Mouse (Mus musculus): ENCODE measurements around the gene Slc37a1. TPM values are rescaled to one million over a fixed set of nuclear protein-coding genes. Genes with fewer than 3 reads are reported as not detected.

The Slc37a1 gene
- polyA plus RNA-seq, 1 experiment from 2014 or later, result 3.3 TPM

DNA sequence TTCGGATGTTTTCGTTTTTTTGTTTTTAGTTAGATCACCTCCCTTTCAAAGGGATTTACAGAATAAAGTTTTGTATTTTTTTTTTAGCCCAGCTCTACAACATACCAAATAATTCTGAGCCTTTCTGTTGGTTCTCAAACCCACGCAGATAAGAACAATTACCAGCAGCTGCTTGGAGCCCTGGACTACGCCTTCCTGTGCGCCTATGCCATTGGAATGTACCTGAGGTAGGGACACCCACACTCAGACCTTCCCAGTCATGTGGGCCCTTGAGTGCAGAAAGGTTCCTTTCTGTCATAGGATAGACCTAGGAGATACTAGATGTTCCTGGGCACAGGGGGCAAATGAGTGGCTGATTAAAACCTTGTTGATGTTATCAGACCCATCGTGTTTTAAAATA, 29.4 kb downstream of the Slc37a1 start:
- no peak for ATAC-seq (ENCODE audit: low FRiP score, low TSS enrichment)
- Histone ChIP-seq H3K9ac (ENCODE audit: low read depth, low read length) (no peak overlapping the region), H3K9me3 (ENCODE audit: control insufficient read depth, low read length) (no peaks in the 10 kb centered on the region), H3K27me3 (ENCODE audit: control insufficient read depth, insufficient read depth, low read length) (no peaks in the 10 kb centered on the region), H3K4me2 (replicated peaks; ENCODE audit: low read depth, low read length) (no peak overlapping the region), H3K4me1 (ENCODE audit: control insufficient read depth, insufficient read depth, low read length) (peaks cover 3% of the 10 kb centered on the region; the same call in 1 of the 2 replicates), H3K36me3 (ENCODE audit: control insufficient read depth, insufficient read depth, low read length) (no peaks in the 10 kb centered on the region), H3K27ac (ENCODE audit: low read depth, low read length) (no peak overlapping the region), H3K4me3 (ENCODE audit: low read length) (no peak overlapping the region)
- WGBS, result 78% methylated on average over 6 of the region's 6 CpGs

DNA sequence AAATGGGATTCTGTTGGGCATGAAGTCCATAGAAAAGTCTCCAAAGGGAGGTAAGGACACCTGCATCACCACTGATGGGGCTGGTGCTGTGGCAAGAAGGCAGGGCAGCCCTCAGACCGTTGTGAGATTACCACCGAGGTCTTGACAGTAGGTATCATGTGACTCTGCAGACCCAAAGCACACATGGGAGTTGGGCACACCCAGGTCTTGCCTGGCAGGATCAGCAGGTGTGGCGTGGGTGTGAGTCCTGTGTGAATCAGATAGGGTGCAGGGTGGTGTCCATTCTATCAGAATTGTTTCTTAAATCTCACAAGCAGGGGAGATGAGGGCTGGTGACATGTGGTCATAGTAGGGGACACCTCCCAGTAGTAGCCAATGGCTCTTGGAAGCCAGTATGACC, 30.4 kb downstream of the Slc37a1 start:
- Histone ChIP-seq H3K27me3 (ENCODE audit: control insufficient read depth, insufficient read depth, low read length) (no peaks in the 10 kb centered on the region), H3K9ac (ENCODE audit: low read depth, low read length) (no peak overlapping the region), H3K4me1 (ENCODE audit: control insufficient read depth, insufficient read depth, low read length) (peaks cover 3% of the 10 kb centered on the region; the same call in 1 of the 2 replicates), H3K4me3 (ENCODE audit: low read length) (no peak overlapping the region), H3K36me3 (ENCODE audit: control insufficient read depth, insufficient read depth, low read length) (no peaks in the 10 kb centered on the region), H3K9me3 (ENCODE audit: control insufficient read depth, low read length) (no peaks in the 10 kb centered on the region), H3K27ac (ENCODE audit: low read depth, low read length) (no peak overlapping the region), H3K4me2 (replicated peaks; ENCODE audit: low read depth, low read length) (no peak overlapping the region)
- ATAC-seq (ENCODE audit: low FRiP score, low TSS enrichment), result no peak
- 87% methylated on average over 3 of the region's 3 CpGs for WGBS

DNA sequence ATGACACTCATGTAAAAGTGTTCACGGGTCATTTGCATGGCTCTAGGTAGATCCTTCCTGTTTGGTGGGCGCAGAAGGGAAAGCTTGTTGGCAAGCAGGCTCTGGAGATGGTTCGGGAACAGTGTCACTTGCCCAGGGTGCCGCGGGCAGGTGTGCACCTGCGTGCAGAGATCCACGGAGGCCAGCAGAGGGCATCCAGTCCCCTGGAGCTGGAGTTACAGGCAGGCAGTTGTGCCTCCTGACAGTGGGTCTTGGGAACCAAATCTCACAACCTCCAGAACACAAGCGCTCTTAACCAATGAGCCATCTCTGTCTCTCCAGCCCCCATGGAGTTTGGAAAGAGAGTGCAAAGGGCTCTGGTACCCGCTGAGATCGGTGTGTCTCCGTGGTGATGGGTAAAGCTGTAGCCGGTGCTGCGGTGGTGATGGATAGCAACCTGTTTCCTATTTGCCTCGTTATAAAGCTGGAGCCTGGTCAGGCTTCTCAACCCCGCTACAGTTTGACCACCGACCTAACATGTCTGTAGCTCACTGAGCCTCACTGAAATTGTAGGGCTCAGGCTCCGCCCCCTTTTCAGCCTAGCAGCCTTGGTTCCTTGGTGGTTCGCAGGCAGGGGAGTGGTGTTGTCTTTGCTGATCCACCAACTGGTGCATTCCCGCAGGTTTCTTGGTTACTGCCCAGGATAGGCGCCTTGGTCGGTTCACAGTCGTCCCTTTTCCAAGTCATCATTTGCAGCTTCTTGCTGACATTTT, 31.1 kb downstream of the Slc37a1 start:
- no peak for ATAC-seq (ENCODE audit: low FRiP score, low TSS enrichment)
- Histone ChIP-seq H3K4me3 (ENCODE audit: low read length) (no peak overlapping the region), H3K4me1 (ENCODE audit: control insufficient read depth, insufficient read depth, low read length) (peaks cover 3% of the 10 kb centered on the region; the same call in 1 of the 2 replicates), H3K27ac (ENCODE audit: low read depth, low read length) (no peak overlapping the region), H3K27me3 (ENCODE audit: control insufficient read depth, insufficient read depth, low read length) (no peaks in the 10 kb centered on the region), H3K9ac (ENCODE audit: low read depth, low read length) (no peak overlapping the region), H3K36me3 (ENCODE audit: control insufficient read depth, insufficient read depth, low read length) (no peaks in the 10 kb centered on the region), H3K4me2 (replicated peaks; ENCODE audit: low read depth, low read length) (no peak overlapping the region), H3K9me3 (ENCODE audit: control insufficient read depth, low read length) (no peaks in the 10 kb centered on the region)
- WGBS, result 44% methylated on average over 22 of the region's 22 CpGs

DNA sequence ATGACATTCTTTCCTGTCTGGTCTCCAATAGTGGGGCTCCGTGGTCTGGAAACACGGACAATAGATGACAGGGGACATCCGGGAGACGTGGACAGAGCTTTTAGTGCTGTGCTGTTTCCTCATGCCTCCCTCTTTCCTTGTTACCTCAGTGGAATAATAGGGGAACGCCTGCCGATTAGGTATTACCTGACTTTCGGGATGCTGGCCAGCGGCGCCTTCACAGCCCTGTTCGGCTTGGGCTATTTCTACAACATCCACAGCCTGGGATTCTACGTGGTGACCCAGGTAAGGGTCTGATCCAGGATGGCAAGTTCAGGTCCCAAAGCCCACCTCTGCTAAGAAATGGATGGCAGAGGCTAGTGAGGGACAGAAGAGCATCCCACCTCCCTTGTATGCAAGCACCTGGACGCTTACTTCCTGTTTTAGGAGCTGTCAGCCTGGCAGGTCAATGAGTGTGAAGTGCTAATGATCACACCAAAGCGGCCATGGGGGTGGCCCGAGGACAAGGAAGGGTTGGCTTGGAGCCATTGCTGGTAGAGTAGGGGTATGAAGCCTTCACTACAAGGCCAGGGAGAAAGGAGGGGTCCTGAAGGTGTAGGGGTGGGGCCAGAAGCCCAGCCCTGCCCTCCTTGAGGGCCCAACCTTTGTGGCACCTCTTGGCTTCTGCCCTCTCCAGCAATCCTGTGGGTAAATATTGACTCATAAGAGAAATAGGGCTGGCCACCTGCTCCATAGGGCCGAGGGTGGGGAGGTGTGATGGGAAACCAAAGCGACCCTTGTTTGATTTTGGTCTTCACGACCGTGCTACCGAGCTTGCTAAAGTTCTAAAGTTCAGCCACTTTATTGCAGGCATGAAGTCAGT, 32.5 kb downstream of the Slc37a1 start:
- Histone ChIP-seq H3K9ac (ENCODE audit: low read depth, low read length) (no peak overlapping the region), H3K4me3 (ENCODE audit: low read length) (no peak overlapping the region), H3K9me3 (ENCODE audit: control insufficient read depth, low read length) (no peaks in the 10 kb centered on the region), H3K4me2 (replicated peaks; ENCODE audit: low read depth, low read length) (no peak overlapping the region), H3K27me3 (ENCODE audit: control insufficient read depth, insufficient read depth, low read length) (no peaks in the 10 kb centered on the region), H3K27ac (ENCODE audit: low read depth, low read length) (no peak overlapping the region), H3K4me1 (ENCODE audit: control insufficient read depth, insufficient read depth, low read length) (peaks cover 3% of the 10 kb centered on the region; the same call in 1 of the 2 replicates), H3K36me3 (ENCODE audit: control insufficient read depth, insufficient read depth, low read length) (no peaks in the 10 kb centered on the region)
- ATAC-seq (ENCODE audit: low FRiP score, low TSS enrichment), result no peak
- WGBS, result 89% methylated on average over 19 of the region's 19 CpGs

DNA sequence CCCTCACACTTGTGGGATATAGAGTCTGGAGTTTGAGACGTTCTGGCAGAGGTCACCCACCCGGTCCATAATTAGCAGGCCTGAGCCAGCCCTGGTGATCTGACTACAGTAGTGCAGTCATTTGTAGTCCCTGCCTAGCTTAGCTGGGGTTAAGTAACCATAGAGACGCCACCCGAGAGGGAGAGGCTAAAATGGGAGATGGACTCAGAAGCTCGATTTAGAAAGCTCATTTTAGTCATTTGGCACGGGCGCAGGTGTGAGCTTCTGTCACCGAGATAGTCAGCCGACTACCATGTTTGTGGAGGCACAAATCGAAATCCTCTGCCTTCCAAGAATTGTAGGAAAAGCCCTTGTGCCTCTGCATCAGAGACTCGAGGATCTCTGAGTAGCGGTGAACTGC, 34.8 kb downstream of the Slc37a1 start:
- WGBS, result 79% methylated on average over 12 of the region's 12 CpGs
- Histone ChIP-seq H3K4me1 (ENCODE audit: control insufficient read depth, insufficient read depth, low read length) (no peaks in the 10 kb centered on the region), H3K4me2 (replicated peaks; ENCODE audit: low read depth, low read length) (no peak overlapping the region), H3K9ac (ENCODE audit: low read depth, low read length) (no peak overlapping the region), H3K9me3 (ENCODE audit: control insufficient read depth, low read length) (no peaks in the 10 kb centered on the region), H3K4me3 (ENCODE audit: low read length) (no peak overlapping the region), H3K36me3 (ENCODE audit: control insufficient read depth, insufficient read depth, low read length) (no peaks in the 10 kb centered on the region), H3K27me3 (ENCODE audit: control insufficient read depth, insufficient read depth, low read length) (no peaks in the 10 kb centered on the region), H3K27ac (ENCODE audit: low read depth, low read length) (no peak overlapping the region)
- no peak for ATAC-seq (ENCODE audit: low FRiP score, low TSS enrichment)

DNA sequence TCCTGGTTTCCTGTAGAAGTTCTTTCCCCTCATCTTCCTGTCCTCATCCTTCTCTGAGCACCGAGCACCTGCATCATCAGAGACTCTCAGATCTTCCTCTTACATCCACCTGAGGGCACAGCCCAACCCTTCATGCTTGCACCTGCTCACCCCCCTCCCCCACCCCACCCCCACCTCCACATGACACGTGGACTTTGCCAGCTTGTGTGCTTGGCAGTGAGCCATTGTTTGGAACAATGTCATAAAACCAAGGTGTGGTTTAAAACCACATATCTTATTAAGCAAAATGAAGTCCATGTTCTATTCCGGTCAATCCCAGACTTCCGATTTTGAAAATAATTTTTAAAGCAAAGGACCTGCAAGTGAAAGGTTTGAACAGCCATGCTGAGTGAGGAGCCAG, 35.9 kb downstream of the Slc37a1 start:
- Histone ChIP-seq H3K27me3 (ENCODE audit: control insufficient read depth, insufficient read depth, low read length) (no peaks in the 10 kb centered on the region), H3K4me2 (replicated peaks; ENCODE audit: low read depth, low read length) (no peak overlapping the region), H3K27ac (ENCODE audit: low read depth, low read length) (no peak overlapping the region), H3K9ac (ENCODE audit: low read depth, low read length) (no peak overlapping the region), H3K9me3 (ENCODE audit: control insufficient read depth, low read length) (no peaks in the 10 kb centered on the region), H3K4me3 (ENCODE audit: low read length) (no peak overlapping the region), H3K4me1 (ENCODE audit: control insufficient read depth, insufficient read depth, low read length) (no peaks in the 10 kb centered on the region), H3K36me3 (ENCODE audit: control insufficient read depth, insufficient read depth, low read length) (no peaks in the 10 kb centered on the region)
- ATAC-seq (ENCODE audit: low FRiP score, low TSS enrichment), result no peak
- 85% methylated on average over 4 of the region's 4 CpGs for WGBS

DNA sequence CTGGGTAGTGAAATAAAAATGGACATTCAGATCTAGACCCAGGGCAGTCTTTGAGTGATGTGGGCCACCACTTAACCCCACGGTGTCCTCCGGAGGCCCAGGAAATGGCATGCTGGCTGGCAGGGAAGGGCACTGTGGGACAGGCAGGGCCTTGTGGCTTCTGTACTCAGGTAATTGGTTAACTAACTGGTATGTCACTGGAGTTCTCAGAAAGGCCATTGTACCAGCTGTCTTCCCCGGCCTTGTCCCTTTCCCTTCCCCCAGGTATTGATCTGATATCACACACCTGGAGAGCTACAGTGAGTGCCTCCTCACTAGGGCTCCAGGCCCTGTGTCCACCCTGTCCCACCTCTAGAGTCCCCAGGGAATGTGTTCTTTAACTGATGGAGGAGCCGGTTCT, 36.8 kb downstream of the Slc37a1 start:
- no peak for ATAC-seq (ENCODE audit: low FRiP score, low TSS enrichment)
- WGBS, result 71% methylated on average over 4 of the region's 4 CpGs
- no peaks in the 10 kb centered on the region for H3K36me3 ChIP-seq (ENCODE audit: control insufficient read depth, insufficient read depth, low read length)
- H3K27me3 ChIP-seq (ENCODE audit: control insufficient read depth, insufficient read depth, low read length), result no peaks in the 10 kb centered on the region
- no peaks in the 10 kb centered on the region for H3K9me3 ChIP-seq (ENCODE audit: control insufficient read depth, low read length)
- no peaks in the 10 kb centered on the region for H3K4me1 ChIP-seq (ENCODE audit: control insufficient read depth, insufficient read depth, low read length)
- no peak overlapping the region for H3K27ac ChIP-seq (ENCODE audit: low read depth, low read length)
- H3K4me3 ChIP-seq (ENCODE audit: low read length), result no peak overlapping the region
- no peak overlapping the region for H3K9ac ChIP-seq (ENCODE audit: low read depth, low read length)
- no peak overlapping the region for H3K4me2 ChIP-seq (replicated peaks; ENCODE audit: low read depth, low read length)

DNA sequence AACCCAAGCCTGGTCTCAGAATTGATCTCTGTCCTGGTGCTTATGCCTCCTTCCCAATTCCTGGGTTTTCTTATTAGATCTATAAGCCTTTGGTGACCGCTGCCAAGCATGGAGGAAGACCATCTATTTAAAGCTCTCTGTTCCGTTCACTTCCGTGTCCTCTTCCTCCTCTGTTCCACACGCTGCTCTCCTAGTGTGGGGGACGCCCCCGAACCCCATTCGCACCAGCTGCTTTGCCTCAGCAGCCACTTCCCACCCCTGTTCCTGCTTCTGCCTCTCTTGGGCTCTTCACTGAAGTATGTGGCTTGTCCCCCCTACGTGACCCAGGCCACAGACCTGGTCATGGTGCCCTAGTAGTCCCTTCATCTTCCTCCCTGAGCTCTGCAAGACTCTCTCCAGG, 37.6 kb downstream of the Slc37a1 start:
- no peaks in the 10 kb centered on the region for H3K27me3 ChIP-seq (ENCODE audit: control insufficient read depth, insufficient read depth, low read length)
- H3K4me2 ChIP-seq (replicated peaks; ENCODE audit: low read depth, low read length), result no peak overlapping the region
- H3K27ac ChIP-seq (ENCODE audit: low read depth, low read length), result no peak overlapping the region
- ATAC-seq (ENCODE audit: low FRiP score, low TSS enrichment), result no peak
- WGBS, result 94% methylated on average over 8 of the region's 8 CpGs
- no peak overlapping the region for H3K9ac ChIP-seq (ENCODE audit: low read depth, low read length)
- H3K4me1 ChIP-seq (ENCODE audit: control insufficient read depth, insufficient read depth, low read length), result no peaks in the 10 kb centered on the region
- no peak overlapping the region for H3K4me3 ChIP-seq (ENCODE audit: low read length)
- no peaks in the 10 kb centered on the region for H3K36me3 ChIP-seq (ENCODE audit: control insufficient read depth, insufficient read depth, low read length)
- no peaks in the 10 kb centered on the region for H3K9me3 ChIP-seq (ENCODE audit: control insufficient read depth, low read length)

Data from kidney, embryonic 14.5 days (tissue).